Mouse (Mus musculus) lung, postnatal 0 days (tissue): ENCODE results near the gene Abcg2.

Experiments
- CTCF ChIP-seq: IDR thresholded peaks from 2 replicates; pipeline ENCODE4 v1.5.1; 2016; ENCODE audit warnings: antibody characterized with exemption, mild to moderate bottlenecking
- EP300 ChIP-seq: IDR thresholded peaks from 2 replicates; pipeline ENCODE4 v1.6.1; 2016; ENCODE audit warnings: antibody characterized with exemption, mild to moderate bottlenecking, control low read depth

- no peak for TF ChIP-seq EP300
- TF ChIP-seq CTCF, result no peak
Observed at GRCm38 (mm10) chr6:58735090-58735489, 150.8 kb downstream of the Abcg2 start.
